Mouse (Mus musculus) layer of hippocampus, adult 9-11 months (tissue): ENCODE results near the gene Tmem9.

ENCODE experiments used
- DNase-seq: peaks from one replicate; pipeline ENCODE4 v3.0.0; 2022

Tmem9 gene

DNA sequence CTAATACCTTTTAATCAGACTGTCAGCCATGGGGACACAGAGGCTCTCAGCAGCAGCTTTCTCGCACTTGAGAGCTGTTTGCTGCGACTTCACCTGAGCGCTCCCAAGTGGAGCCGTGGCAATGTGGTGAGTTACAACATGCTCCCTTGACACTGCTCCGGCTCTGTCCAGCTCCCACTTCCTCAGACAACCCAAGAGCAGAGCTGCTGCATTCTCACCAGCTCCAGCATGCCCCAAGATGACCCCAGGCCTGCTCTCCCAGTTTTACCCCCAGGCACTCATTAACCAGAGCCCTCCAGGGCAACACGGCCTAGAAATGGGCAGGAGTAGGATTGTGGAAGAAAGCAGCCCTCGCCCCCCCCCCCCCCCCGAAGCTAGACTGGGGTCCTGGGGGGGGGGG is 23.7 kb downstream of the Tmem9 start:
- no peak for DNase-seq

DNA sequence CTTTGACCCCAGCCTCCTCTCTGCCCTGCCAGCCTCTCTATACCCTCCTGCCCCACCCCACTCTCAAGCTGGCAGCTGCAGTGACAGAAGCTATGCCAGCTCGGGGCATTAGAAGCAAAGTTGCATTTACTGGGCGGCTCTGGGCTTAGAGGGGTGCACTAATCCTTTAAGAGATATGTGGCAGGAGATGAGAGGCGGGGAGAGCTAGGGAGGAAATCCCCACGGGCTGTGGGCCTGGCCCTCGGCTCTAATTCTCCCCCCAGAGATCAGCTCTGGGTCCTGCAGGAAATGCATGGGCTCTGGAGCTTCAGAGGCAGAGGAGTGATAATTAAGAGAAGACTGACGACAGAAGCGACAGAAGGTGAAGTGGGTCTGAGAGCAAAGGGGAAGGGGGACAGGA is 25.0 kb downstream of the Tmem9 start:
- no peak for DNase-seq

DNA sequence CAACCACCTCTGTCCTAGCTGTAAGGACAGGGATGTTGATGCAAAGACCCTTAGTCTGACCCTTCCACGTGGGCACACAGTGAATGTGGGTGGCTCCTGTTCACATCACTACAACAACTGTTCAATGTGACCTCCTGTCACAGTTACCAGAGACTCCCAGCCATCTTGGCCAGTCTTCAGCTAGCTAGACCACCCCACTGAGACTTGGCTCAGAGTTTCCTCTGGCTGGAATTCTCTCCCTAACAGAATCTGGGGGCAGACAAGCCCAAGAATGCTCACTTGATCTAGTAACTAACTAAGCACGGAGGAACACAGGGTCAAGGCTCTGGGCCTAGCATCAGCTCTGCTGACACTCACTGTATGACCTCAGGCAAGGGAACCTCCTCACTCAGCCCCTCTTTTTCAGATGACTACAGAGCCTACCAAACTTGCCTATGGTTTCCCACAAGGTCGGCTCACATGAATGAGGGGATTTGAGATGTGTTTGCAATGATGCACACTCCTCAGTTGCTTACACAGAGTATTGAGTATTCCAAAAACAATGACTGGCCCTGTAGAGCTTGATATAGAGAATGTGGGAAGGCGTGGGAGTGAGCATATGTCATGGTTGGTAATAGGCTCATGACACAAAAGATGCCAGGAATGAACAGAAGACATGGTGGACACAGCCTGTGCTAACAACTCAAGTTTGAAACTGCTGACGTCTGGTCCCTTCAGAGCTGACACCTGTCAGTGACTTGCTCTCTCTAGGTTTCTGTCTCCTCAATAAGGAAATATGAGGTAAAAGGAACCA is 31.0 kb downstream of the Tmem9 start:
- peak; percentile 60 for DNase-seq

DNA sequence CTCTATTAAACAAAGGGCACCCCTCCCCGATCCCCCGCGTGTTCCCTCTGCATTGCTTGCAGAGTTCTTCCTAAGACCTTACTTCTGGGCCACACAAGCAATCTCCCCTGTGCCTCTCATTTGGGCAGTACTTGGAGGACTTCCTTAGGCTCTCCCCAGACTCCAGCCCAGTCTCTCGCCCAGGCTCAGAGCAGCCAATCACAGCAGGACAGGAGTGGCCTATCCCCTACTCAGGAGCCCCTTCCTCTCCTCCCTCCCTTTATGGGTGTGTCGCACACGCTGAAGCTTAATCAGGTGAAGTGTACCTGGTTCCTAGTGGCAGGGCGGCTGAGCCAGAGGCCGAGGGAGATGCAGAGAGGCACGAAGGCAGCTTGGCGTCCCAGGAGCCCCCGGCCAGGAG is 32.5 kb downstream of the Tmem9 start:
- no peak for DNase-seq

DNA sequence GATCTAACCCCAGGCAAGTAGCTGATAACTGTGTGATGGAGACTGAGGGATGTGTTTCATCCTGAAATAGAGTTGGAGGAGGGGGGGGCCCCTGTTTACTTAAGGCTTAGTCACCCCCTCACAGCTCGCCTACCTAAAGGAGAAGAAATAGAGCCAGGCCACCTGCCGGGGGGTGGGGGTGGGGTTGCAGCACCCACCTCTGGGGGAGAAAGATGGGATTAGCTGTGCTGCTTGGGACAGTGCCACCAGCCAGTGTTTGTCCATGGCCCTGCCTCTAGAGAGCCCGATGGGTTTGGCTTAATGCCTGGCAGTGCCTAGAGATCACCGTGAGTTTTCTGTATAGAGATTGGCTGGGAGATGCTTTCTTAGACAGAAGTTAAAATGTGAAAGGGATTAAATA is 32.9 kb downstream of the Tmem9 start:
- no peak for DNase-seq

DNA sequence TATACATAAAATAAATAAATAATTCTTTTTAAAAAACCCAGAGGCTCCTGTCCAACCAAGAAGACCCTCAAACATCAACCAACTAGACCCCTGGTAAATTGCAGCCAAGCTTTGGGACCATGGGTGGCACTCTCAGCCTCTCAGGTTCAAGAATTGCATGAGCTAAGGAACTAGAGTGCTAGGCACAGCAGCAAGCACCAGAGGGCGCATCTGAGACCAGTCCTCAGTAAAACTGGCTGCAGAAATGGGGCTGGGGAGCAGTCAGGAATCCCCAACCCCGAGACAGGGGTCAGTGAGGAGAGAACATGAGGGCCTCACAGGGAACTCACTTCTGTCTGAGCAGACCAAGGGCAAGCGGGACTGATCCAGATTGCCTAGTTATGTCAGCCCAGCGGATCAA is 37.8 kb downstream of the Tmem9 start:
- DNase-seq, result peak; percentile 48

DNA sequence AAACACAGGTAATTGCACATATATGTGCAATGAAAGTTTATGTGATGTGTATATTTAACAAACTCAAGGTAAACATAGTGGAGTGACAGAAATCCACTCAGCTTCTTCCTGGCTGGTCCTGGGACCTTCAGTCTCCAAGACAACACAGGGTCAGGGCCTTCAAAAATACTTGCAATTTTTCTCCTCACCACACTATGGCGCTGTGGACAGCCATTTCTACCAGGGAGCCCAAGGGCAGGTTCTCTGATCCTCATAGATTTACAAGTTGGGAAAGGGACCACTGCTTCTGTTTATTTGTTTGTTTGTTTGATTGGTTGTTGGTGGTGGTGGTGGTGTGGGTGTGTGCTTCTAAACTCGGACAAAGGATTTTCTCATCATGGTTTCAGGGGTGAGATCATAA is 39.5 kb downstream of the Tmem9 start:
- no peak for DNase-seq

DNA sequence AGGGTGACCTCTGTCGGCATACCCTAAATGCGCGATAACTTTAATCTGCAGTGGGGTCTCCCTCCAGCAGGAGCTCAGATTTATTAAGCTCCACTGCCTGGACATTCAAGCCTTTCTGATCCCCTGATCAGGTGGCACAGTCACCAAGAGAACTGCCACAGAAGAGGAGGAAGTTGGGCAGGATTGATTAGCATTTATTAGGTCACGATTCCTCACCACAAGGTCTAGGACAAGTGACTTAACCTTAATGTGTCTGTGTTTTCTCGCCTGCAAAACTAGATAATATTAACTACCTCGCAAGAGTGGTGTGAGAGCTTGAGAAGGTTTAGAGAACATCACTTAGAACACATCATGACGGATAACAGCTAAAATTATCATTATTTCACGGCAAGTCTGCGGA is 39.9 kb downstream of the Tmem9 start:
- DNase-seq, result no peak

DNA sequence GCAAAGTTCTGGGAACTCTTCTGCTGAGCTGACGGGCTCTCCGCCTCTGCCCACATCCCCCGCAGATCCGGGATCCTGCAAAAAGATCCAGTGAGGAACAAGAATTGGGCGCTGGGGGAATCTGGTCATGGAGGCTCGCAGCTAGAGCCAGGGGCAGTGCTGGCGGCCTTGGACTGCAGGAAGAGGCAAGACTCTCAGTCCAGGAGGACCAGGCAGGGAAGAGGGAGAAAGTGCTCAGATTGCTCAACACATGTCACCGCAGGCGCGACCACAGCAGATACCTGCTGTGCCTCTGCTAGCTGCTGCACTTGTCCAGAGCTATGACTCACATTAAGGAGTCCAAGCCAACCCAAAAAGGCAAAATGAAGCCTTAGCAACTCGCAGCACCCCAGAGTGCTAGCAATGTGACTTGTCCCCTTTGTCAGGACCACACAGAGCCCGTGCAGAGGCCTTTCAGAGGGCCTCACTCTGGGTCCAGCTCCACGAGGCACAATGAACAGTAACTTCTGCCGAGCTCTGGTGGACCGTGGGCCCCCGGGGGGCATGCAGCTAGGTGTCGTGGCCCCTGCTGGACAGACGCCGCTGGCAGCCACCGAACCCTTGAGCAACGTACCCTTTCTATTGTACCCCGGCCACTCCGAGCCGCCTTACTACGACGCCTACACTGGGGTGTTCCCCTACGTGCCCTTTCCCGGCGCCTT is 42.5 kb downstream of the Tmem9 start, which contains the start of gene Ascl5:
Ascl5 (plus strand) TSS at position 493 of the 701 bp plus-strand sequence.
- DNase-seq, result no peak

DNA sequence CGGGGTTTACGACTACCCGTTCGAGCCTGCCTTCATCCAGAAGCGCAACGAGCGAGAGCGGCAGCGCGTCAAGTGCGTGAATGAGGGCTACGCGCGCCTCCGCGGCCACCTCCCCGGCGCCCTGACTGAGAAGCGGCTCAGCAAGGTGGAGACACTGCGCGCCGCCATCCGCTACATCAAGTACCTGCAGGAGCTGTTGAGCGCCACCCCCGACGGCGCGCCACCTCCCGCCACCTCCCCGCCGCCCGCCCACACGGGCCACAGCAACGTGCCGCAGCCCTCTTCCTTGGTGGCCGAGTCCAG is 43.0 kb downstream of the Tmem9 start:
- peak; percentile 34 for DNase-seq

DNA sequence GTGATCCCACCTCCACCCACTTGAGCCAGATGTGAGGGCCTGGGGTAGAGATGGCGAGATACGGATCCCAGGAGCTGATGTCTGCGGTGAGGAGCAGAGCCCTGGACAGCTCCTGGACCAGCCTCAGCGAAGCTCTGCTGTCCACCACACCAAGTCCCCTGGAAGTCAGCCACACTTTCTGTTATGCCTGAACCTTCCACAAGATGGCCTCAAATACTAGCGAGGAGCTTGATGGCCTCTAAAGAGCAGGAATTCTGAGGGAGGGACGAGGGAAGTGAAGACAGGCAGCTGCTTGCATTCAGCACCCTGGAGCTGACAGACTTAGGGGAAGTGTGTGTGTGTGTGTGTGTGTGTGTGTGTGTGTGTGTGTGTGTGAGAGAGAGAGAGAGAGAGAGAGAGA is 43.5 kb downstream of the Tmem9 start:
- peak; percentile 74 for DNase-seq

DNA sequence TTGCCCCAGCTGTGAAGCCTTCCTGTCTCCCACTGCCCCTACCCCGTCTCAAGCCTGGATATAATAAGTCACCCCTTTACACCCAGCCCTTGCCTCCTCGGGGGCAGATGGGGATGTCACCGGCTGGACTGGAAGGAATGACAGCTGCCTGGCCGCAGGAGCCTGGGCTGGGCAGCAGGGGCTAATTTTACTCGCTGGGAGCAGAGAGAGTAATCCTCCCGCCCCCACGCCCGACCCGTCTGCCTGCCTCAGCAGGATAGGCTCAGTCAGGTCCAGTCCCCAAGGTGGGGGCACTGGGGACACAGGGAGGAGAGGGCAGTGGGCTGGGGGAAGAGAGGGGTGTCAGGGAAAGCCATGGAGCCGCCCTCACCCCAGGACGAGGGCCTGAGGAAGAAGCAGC is 44.6 kb downstream of the Tmem9 start, which contains the start of gene Cacna1s:
Cacna1s (plus strand) TSS at position 204 of the 400 bp plus-strand sequence.
- DNase-seq, result no peak

DNA sequence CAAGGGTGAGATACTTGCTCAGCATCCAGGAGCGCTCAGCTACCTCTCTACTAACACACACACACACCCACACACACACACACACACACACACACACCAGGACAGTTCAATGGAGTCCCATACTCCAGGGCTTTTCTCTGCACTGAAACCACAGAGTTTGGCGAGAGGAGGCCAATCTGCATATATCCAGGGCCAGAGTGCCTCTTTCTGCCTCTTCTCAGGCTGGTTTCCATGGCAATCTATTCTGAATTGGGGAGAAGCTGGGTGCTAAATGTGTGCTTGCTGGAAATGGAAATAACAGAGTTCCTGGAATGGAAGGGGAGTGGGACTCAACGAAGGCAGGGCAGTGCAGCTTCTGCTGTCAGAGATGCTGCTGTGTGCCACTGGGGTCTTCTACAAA is 47.8 kb downstream of the Tmem9 start:
- DNase-seq, result peak; percentile 81

DNA sequence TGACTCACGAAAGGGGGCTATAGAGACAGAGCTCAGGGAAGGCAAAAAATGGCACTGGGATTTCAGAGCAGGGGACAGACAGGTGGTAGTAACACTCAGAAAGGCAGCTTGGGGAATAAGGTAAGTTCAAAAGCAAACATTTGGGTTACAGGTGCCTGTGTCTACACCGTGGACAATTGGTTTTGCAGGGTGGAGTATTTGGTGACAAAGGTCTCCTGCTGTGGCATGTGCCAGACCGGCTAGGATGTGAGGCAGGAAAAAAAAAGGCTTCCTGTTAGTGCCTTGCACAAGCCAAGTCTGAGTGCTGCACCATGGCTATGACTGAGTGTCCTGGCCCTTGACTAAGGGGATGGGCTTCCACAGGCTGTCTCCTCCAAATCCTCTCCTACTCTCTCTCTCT is 50.6 kb downstream of the Tmem9 start:
- no peak for DNase-seq

DNA sequence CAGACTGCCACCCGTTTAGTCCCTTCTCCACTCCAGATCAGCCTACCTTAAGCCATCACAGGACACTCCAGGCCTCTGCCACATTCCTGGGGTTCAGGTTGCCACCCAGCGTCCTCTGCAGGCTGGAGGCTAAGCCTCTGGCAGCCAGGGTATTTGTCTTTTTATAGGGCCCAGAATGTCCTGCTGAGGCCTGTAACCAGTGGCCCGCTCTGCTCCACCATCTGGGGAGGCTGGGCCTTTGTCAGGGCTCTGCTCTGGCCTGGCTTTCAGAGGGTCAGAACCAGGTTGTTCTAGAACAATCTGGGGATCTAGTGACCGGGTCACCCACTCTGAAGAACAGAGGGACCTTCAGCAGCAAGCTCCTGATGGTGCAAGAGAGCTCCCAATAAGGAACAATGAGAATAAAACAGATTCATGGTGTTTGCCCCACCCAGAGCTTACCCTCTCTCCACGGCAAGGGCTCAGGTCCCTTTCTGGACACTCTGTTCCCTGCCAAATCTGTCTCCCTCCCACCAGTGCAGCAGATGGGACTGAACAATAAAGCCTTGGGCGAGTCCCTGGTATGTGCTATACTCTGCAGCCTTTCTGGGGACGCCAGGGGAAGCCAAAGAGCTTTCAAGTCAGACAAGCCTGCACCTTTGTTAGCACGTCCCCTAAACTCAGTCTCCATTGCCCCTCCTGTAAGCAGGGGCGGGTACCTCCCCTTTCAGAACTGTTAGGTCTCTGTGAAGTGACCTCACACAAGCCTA is 53.3 kb downstream of the Tmem9 start:
- peak; percentile 74 for DNase-seq

DNA sequence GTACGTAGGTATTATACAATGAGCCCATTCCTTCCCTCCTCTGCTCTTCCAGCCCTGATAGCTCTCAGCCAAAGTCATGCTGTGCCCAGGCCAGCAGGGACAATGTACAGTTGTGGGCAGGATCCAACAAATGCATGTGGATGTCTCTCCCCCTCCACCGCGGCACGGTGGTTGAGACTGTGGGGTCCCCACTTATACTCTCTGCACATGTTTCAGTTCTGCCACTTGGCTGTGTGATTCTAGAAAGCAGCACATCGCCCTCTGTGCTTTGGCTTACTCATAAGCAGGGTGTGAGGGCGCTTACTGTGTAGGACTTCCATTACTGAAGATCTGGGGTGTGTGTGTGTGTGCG is 53.8 kb downstream of the Tmem9 start:
- DNase-seq, result no peak

DNA sequence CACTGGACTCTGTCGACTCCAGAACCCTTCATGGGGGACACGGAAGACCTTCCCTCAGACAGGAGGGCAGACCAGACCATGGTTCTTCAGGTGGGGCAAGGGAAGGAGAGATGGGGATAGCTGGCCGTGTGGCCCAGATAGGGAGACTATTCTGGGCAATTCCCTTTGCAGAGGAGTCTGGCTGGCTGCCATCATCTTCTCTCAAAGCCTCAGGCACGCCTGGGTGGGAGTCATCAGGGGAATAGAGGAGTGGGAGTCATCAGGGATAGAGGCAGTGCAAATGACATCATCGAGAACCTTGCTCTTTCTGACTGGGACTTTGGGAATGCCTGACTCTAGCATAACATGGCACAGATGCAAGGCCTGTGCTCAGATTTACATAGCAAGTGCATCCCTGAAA is 56.0 kb downstream of the Tmem9 start:
- DNase-seq, result no peak

DNA sequence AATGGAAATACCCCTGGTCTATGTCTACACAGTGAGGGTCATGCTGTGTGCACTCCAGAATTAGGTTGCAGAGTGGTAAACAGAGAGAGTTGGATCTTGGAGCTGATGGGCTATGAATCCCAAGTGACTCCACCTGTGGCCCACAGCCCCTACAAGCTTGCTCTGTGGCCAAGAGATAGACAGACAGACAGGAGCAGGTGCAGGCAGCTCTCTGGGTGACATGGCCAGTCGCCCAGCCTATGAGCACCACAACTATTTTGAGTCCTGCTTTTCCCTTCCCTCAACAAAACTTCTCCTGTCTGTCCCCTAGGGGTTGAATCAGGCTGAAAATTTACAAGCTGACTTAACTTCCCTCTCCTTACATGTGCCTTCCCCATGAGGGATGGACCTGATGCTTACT is 58.7 kb downstream of the Tmem9 start:
- DNase-seq, result no peak

DNA sequence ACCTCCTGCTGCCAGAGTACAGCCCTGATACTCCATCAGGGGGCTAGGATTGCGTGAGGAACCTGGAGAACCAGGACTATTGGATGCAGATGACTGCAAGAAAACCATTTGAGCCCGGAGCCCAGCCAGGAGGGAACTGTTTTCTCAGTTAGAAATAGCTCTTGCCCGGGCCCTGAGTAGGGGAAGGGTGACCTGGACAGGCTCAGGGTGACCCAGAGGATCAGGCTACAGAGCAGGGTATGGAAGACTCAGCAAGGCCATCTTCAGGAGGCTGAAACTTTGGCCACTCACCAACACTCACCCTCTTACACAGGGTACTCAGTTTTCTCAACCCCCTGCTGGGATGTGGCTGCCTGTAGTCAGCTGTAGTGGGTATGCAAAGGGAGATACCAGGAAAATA is 59.6 kb downstream of the Tmem9 start:
- no peak for DNase-seq

DNA sequence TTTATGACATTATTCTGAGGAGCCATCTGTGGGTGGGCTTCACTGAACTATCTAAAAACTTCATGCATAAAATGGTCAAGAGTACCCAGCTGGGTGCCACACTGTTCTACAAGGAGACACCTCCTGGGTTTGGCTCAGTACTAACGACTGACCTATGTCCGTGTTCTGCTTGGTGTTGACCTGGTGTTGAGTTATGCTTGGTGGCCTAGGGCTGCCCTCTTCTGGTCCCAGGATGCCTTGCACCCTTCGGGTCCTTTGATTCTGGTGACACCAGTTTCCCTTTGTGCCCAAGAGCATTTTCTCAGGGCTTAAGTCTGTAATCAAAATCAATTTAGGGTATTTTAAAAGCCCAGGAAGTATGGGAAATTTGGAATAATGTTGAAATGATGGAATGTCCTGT is 68.1 kb downstream of the Tmem9 start:
- DNase-seq, result peak; percentile 35

DNA sequence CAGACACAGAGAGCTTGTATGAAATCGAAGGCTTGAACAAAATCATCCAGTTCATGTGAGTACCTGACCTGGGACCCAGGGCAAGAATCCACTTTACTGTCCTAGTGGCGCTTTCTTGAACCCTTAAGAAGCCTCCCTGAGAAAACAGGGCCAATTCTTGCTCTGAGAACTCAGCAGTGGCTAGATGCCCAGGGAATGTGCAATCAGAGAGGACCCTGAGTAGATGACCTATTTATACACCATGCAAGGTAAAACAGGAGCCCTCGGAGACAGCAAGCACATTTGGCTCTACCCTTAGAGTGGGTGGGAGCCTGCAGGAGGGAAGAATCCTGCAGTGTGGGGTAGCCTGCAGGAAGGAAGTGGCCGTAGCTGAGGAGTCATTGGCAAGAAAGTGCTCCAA is 69.7 kb downstream of the Tmem9 start:
- no peak for DNase-seq

DNA sequence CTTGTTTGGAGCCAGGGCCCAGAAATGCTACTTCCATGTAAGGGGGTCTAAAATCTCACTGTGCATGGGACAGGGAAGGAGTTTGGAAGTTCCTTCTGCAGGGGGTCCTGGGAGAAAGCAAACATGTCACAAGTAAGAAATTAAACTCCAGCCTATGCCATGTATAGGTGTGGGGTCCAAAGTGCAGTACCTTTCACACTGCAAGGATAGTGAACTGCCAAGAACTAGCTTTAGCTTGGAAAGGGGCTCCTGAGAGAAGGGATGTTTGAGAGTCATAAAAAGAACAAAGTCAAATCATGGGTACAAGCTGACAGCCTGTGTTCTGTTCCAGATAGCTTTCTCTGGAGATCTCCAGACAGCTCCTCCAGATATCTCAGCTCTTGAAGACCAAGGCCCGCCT is 73.2 kb downstream of the Tmem9 start:
- DNase-seq, result no peak
